Comparison of ENCODE assay signal across 11 mouse cellular contexts in the genomic region with DNA sequence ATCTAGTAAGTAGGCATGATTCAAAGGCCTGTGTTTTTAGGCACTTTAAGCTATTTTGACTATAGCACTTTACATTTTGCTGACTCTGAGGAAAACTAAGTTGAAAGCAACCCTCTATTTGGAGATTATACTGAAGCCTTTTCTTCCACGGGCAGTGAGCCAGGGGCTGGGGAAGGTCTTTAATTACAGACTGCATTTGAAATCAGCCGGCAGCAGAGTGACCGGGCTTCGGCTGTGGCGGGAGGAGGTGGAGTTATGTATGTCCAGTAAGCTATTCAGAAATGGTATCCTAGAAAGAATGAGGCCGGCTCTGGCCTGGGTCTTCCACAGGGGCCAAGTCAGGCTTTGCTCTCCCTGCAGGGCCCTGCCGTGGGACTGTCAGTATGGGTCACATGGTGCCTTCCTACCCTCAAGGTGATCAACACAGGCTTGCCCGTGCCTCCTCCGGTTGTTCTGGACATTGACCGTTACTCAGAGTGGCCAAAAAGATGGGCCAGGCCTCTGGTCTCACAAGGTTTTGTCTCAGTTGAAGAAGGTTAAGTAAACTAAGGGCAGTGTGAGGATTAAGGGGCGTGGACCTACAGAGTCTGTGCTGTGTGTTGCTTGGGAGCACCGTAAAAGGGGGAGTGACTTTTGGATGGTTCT. TPM values are rescaled to one million over a fixed set of nuclear protein-coding genes. Genes with fewer than 3 reads are reported as not detected.
DNase-seq lines count a peak whose midpoint lies in the region; ATAC-seq and TF ChIP-seq lines count a peak whose summit lies in the region.
"Had no signal": no experiment of that assay in that cellular context is flagged by ENCODE, and none has a peak within 500 bp of the region (broad histone marks: within the 10 kb centered on the region; RNA-seq: fewer than 3 reads in every experiment).

No protein-coding gene starts in this region.

- no peak for DNase-seq in hindbrain, embryonic 11.5 days (ENCODE audit: low spot score)
- peak; percentile 38 for DNase-seq in midbrain, postnatal 0 days (ENCODE audit: low spot score)
- no peak for DNase-seq in ovary, adult 18-20 months (ENCODE audit: low spot score)
- DNase-seq: gastrocnemius, adult 2 months had no signal

- peaks cover 4% of the 10 kb centered on the region for H3K36me3 ChIP-seq in hindbrain, embryonic 15.5 days
- H3K36me3 ChIP-seq in hindbrain, embryonic 11.5 days (ENCODE audit: control insufficient read depth, insufficient read depth, low read length): no peaks in the 10 kb centered on the region
- 0 out of 2 replicates have a peak, but pooled peaks cover 2% of the 10 kb centered on the region for H3K36me3 ChIP-seq in midbrain, postnatal 0 days (ENCODE audit: insufficient read depth, low read length)
- H3K36me3 ChIP-seq in midbrain, embryonic 15.5 days (replicated peaks): peaks cover 3% of the 10 kb centered on the region
- H3K36me3 ChIP-seq in forebrain, embryonic 15.5 days: peaks cover 7% of the 10 kb centered on the region
- no peaks in the 10 kb centered on the region for H3K36me3 ChIP-seq in stomach, embryonic 15.5 days

- no peak overlapping the region for H3K4me3 ChIP-seq in hindbrain, embryonic 15.5 days
- no peak overlapping the region for H3K4me3 ChIP-seq in hindbrain, embryonic 11.5 days (ENCODE audit: low read depth, low read length)
- no peak overlapping the region for H3K4me3 ChIP-seq in midbrain, postnatal 0 days (ENCODE audit: low read depth, low read length)
- H3K4me3 ChIP-seq in midbrain, embryonic 15.5 days: no peak overlapping the region
- H3K4me3 ChIP-seq in forebrain, embryonic 15.5 days: no peak overlapping the region
- no peak overlapping the region for H3K4me3 ChIP-seq in stomach, embryonic 15.5 days (replicated peaks)
- H3K4me3 ChIP-seq: gastrocnemius, adult 2 months had no signal

- H3K4me1 ChIP-seq in hindbrain, embryonic 15.5 days (replicated peaks): peaks cover 36% of the 10 kb centered on the region
- no peaks in the 10 kb centered on the region; the same call in 1 of the 2 replicates for H3K4me1 ChIP-seq in hindbrain, embryonic 11.5 days (replicated peaks; ENCODE audit: control insufficient read depth, insufficient read depth, low read length)
- H3K4me1 ChIP-seq in midbrain, postnatal 0 days (ENCODE audit: insufficient read depth, low read length): 0 out of 2 replicates have a peak, but pooled peaks cover 6% of the 10 kb centered on the region
- H3K4me1 ChIP-seq in midbrain, embryonic 15.5 days: peaks cover 26% of the 10 kb centered on the region
- H3K4me1 ChIP-seq in forebrain, embryonic 15.5 days: peaks cover 40% of the 10 kb centered on the region
- peaks cover 14% of the 10 kb centered on the region; the same call in 1 of the 2 replicates for H3K4me1 ChIP-seq in stomach, embryonic 15.5 days

- no peak overlapping the region for H3K9ac ChIP-seq in hindbrain, embryonic 15.5 days
- H3K9ac ChIP-seq in hindbrain, embryonic 11.5 days (ENCODE audit: low read depth, low read length): no peak overlapping the region
- H3K9ac ChIP-seq in midbrain, postnatal 0 days (replicated peaks; ENCODE audit: low read length, poor library complexity, severe bottlenecking): no peak overlapping the region
- H3K9ac ChIP-seq in midbrain, embryonic 15.5 days: no peak overlapping the region
- H3K9ac ChIP-seq in forebrain, embryonic 15.5 days (replicated peaks): no peak overlapping the region
- no peak overlapping the region for H3K9ac ChIP-seq in stomach, embryonic 15.5 days

- 61% methylated on average over 12 of the region's 12 CpGs for WGBS in hindbrain, embryonic 15.5 days
- WGBS in hindbrain, embryonic 11.5 days: 82% methylated on average over 12 of the region's 12 CpGs
- 57% methylated on average over 12 of the region's 12 CpGs for WGBS in midbrain, postnatal 0 days
- 61% methylated on average over 12 of the region's 12 CpGs for WGBS in midbrain, embryonic 15.5 days
- 52% methylated on average over 12 of the region's 12 CpGs for WGBS in forebrain, embryonic 15.5 days
- WGBS in stomach, embryonic 15.5 days: 62% methylated on average over 12 of the region's 12 CpGs

- no peaks in the 10 kb centered on the region for H3K27me3 ChIP-seq in hindbrain, embryonic 15.5 days
- no peaks in the 10 kb centered on the region for H3K27me3 ChIP-seq in hindbrain, embryonic 11.5 days (ENCODE audit: control insufficient read depth, insufficient read depth, low read length)
- no peaks in the 10 kb centered on the region for H3K27me3 ChIP-seq in midbrain, postnatal 0 days (ENCODE audit: insufficient read depth, low read length)
- 0 out of 2 replicates have a peak, but pooled peaks cover 4% of the 10 kb centered on the region for H3K27me3 ChIP-seq in midbrain, embryonic 15.5 days (replicated peaks)
- H3K27me3 ChIP-seq in forebrain, embryonic 15.5 days: no peaks in the 10 kb centered on the region
- H3K27me3 ChIP-seq in stomach, embryonic 15.5 days (replicated peaks): no peaks in the 10 kb centered on the region; the same call in 1 of the 2 replicates

- no peak for ATAC-seq in hindbrain, embryonic 15.5 days (ENCODE audit: low FRiP score, low read depth)
- ATAC-seq in hindbrain, embryonic 11.5 days (ENCODE audit: low FRiP score): no peak
- no peak for ATAC-seq in midbrain, postnatal 0 days (ENCODE audit: low FRiP score)
- ATAC-seq in midbrain, embryonic 15.5 days (replicated peaks): no peak
- ATAC-seq in forebrain, embryonic 15.5 days (replicated peaks): no peak
- no peak for ATAC-seq in stomach, embryonic 15.5 days (ENCODE audit: insufficient read depth, low FRiP score, low read depth)
- ATAC-seq in granulocyte monocyte progenitor cell, adult 5-6 weeks (replicated peaks; ENCODE audit: poor library complexity, severe bottlenecking): no peak
- ATAC-seq: lung, postnatal 0 days had no signal

- no peak overlapping the region for H3K4me2 ChIP-seq in hindbrain, embryonic 15.5 days
- H3K4me2 ChIP-seq in hindbrain, embryonic 11.5 days (replicated peaks; ENCODE audit: low read depth, low read length): no peak overlapping the region
- H3K4me2 ChIP-seq in midbrain, postnatal 0 days (ENCODE audit: low read depth, low read length, poor library complexity, severe bottlenecking): no peak overlapping the region
- no peak overlapping the region for H3K4me2 ChIP-seq in midbrain, embryonic 15.5 days
- H3K4me2 ChIP-seq in forebrain, embryonic 15.5 days (replicated peaks): no peak overlapping the region
- H3K4me2 ChIP-seq in stomach, embryonic 15.5 days: no peak overlapping the region
- H3K4me2 ChIP-seq: heart, embryonic 11.5 days had no signal

- H3K9me3 ChIP-seq in hindbrain, embryonic 15.5 days: no peaks in the 10 kb centered on the region
- no peaks in the 10 kb centered on the region for H3K9me3 ChIP-seq in hindbrain, embryonic 11.5 days (ENCODE audit: control insufficient read depth, low read length)
- no peaks in the 10 kb centered on the region for H3K9me3 ChIP-seq in midbrain, postnatal 0 days (ENCODE audit: low read length)
- no peaks in the 10 kb centered on the region for H3K9me3 ChIP-seq in midbrain, embryonic 15.5 days
- H3K9me3 ChIP-seq in forebrain, embryonic 15.5 days: no peaks in the 10 kb centered on the region
- no peaks in the 10 kb centered on the region for H3K9me3 ChIP-seq in stomach, embryonic 15.5 days

- H3K27ac ChIP-seq in hindbrain, embryonic 15.5 days (replicated peaks): peak overlapping the region; percentile 52; the same call in 1 of the 2 replicates
- no peak overlapping the region for H3K27ac ChIP-seq in hindbrain, embryonic 11.5 days (ENCODE audit: low read depth, low read length)
- H3K27ac ChIP-seq in midbrain, postnatal 0 days (ENCODE audit: low read depth, low read length): 0 out of 2 replicates have a peak overlapping the region, but pooled peaks have one; percentile 26
- H3K27ac ChIP-seq in midbrain, embryonic 15.5 days: no peak overlapping the region
- H3K27ac ChIP-seq in forebrain, embryonic 15.5 days (replicated peaks): peak overlapping the region; percentile 27
- H3K27ac ChIP-seq in stomach, embryonic 15.5 days: peak overlapping the region; percentile 60
- H3K27ac ChIP-seq: gastrocnemius, adult 2 months had no signal

- TF ChIP-seq CTCF in midbrain, postnatal 0 days (IDR thresholded peaks at IDR 0.05): no peak

RNA-seq across cellular contexts. Expression of a gene that starts 11.5 kb away (rescaled TPM):
- 123 and 125 TPM in 2 replicates for polyA plus RNA-seq in hindbrain, embryonic 15.5 days (2015; fragmentation: Nextera tagmentation; extraction: Ambion mirVana)
- polyA plus RNA-seq in hindbrain, embryonic 11.5 days (2014; fragmentation: Nextera tagmentation; extraction: Ambion mirVana): 33.4 and 35.6 TPM in 2 replicates
- total RNA-seq in midbrain, postnatal 0 days (2014; rRNA removed): 76.8 and 88.1 TPM in 2 replicates
- polyA plus RNA-seq in midbrain, postnatal 0 days (2015; fragmentation: Nextera tagmentation; extraction: Ambion mirVana): 113 and 122 TPM in 2 replicates
- 105 and 113 TPM in 2 replicates for polyA plus RNA-seq in midbrain, embryonic 15.5 days (2015; fragmentation: Nextera tagmentation; extraction: Ambion mirVana)
- 132 and 144 TPM in 2 replicates for polyA plus RNA-seq in forebrain, embryonic 15.5 days (2015; fragmentation: Nextera tagmentation; extraction: Ambion mirVana)
- polyA plus RNA-seq in stomach, embryonic 15.5 days (2015; fragmentation: Nextera tagmentation; extraction: Ambion mirVana): 62.6 and 85.6 TPM in 2 replicates
- 0.34 and 0.56 TPM in 2 replicates for total RNA-seq in granulocyte monocyte progenitor cell, adult 5-6 weeks (2014; fragmentation: Nextera tagmentation)
- total RNA-seq in granulocyte monocyte progenitor cell, adult 5-6 weeks (2017): 0.78 and 2.9 TPM in 2 replicates

Comparison
In these comparisons a context has a peak if more than half of its experiments do, and no peak if none do; other contexts are left out.
1. H3K27ac ChIP-seq: peak in hindbrain, embryonic 15.5 days (single experiment), midbrain, postnatal 0 days (single experiment), forebrain, embryonic 15.5 days (single experiment) and stomach, embryonic 15.5 days (single experiment); none in hindbrain, embryonic 11.5 days (single experiment) and midbrain, embryonic 15.5 days (single experiment).